Mouse (Mus musculus) heart, embryonic 13.5 days (tissue): ENCODE data around the gene Tmem74b. TPM values are rescaled to one million over a fixed set of nuclear protein-coding genes. Genes with fewer than 3 reads are reported as not detected.

Experiments used
- ATAC-seq: fragments of 200-750 bp; cut with Nextera tagmentation; 2 replicates; pipeline ENCODE4 v1.8.0; 2017; ENCODE audit warnings: moderate TSS enrichment; ENCODE audit not compliant: insufficient number of reproducible peaks, low FRiP score, low TSS enrichment; ENCODE audit errors: extremely low read depth
- H3K27ac ChIP-seq: fragments of 300-500 bp; sonication (generic); replicated peaks from 2 replicates; pipeline ENCODE4 v1.5.1; 2015; ENCODE audit warnings: moderate library complexity, mild to moderate bottlenecking, inconsistent platforms
- H3K27me3 ChIP-seq: fragments of 300-500 bp; sonication (generic); replicated peaks from 2 replicates; pipeline ENCODE4 v1.6.1; 2015; ENCODE audit warnings: mild to moderate bottlenecking, inconsistent platforms
- H3K36me3 ChIP-seq: fragments of 300-500 bp; sonication (generic); 2 replicates; pipeline ENCODE4 v1.6.1; 2015; ENCODE audit warnings: mild to moderate bottlenecking, inconsistent platforms
- H3K4me1 ChIP-seq: fragments of 300-500 bp; sonication (generic); 2 replicates; pipeline ENCODE4 v1.6.1; 2015; ENCODE audit warnings: inconsistent platforms
- H3K4me2 ChIP-seq: fragments of 300-500 bp; sonication (generic); 2 replicates; pipeline ENCODE4 v1.6.1; 2015; ENCODE audit warnings: inconsistent platforms, mild to moderate bottlenecking, moderate library complexity
- H3K4me3 ChIP-seq: fragments of 300-500 bp; sonication (generic); 2 replicates; pipeline ENCODE4 v1.5.1; 2015; ENCODE audit warnings: moderate library complexity, mild to moderate bottlenecking, inconsistent platforms
- H3K9ac ChIP-seq: fragments of 300-500 bp; sonication (generic); 2 replicates; pipeline ENCODE4 v1.6.1; 2015; ENCODE audit warnings: inconsistent platforms, mild to moderate bottlenecking, moderate library complexity
- H3K9me3 ChIP-seq: fragments of 300-500 bp; sonication (generic); 2 replicates; pipeline ENCODE4 v1.6.1; 2016; ENCODE audit warnings: inconsistent platforms
- WGBS: fragments of 180-500 bp; shearing (Covaris S2); methylation state at CpG from one replicate; pipeline ENCODE4 v1.1.7; 2015; ENCODE audit warnings: mixed read lengths; 5-methylcytosine and 5-hydroxymethylcytosine counted together
- polyA plus RNA-seq: library from polyadenylated mRNA; unstranded; fragments of >200 nt; fragmentation: Nextera tagmentation; extraction: Ambion mirVana; gene quantifications from 2 replicates; pipeline ENCODE4 v1.2.1, GENCODE M21; 2015

Tmem74b gene
- polyA plus RNA-seq, 1 experiment from 2014 or later, result 1.8 TPM

- Histone ChIP-seq H3K4me3 (no peak overlapping the region), H3K9ac (no peak overlapping the region), H3K4me1 (peaks cover 21% of the 10 kb centered on the region), H3K4me2 (no peak overlapping the region), H3K9me3 (no peaks in the 10 kb centered on the region), H3K27me3 (peaks cover 17% of the 10 kb centered on the region), H3K27ac (no peak overlapping the region), H3K36me3 (0 out of 2 replicates have a peak, but pooled peaks cover 2% of the 10 kb centered on the region)
- ATAC-seq, result no peak
- WGBS, result 45% methylated on average over 6 of the region's 6 CpGs
These were observed 41.3 kb downstream of the Tmem74b start for GRCm38 (mm10) chr2:151742850-151743679.

- no peak within 1 kb of the TSS for H3K4me2 ChIP-seq
- no peak within 1 kb of the TSS for H3K9ac ChIP-seq
- H3K36me3 ChIP-seq, result no peaks in the 10 kb centered on the region
- no peak within 1 kb of the TSS for H3K27ac ChIP-seq
- no peak within 1 kb of the TSS for H3K4me3 ChIP-seq
- no peaks in the 10 kb centered on the region for H3K9me3 ChIP-seq
- H3K4me1 ChIP-seq, result peaks cover 21% of the 10 kb centered on the region
- ATAC-seq, result no peak
- H3K27me3 ChIP-seq, result peaks cover 18% of the 10 kb centered on the region
These were observed 42.0 kb downstream of the Tmem74b start, which contains the start of gene Psmf1 for GRCm38 (mm10) chr2:151743845-151744244. TSS of gene Psmf1 (minus strand) at chr2:151744186.

GRCm38 (mm10) chr2:151747847-151748705, 46.3 kb downstream of the Tmem74b start:
- WGBS, result 33% methylated on average over 19 of the region's 19 CpGs
- Histone ChIP-seq H3K9ac (no peak overlapping the region), H3K27ac (no peak overlapping the region), H3K4me2 (no peak overlapping the region), H3K4me1 (no peaks in the 10 kb centered on the region), H3K36me3 (no peaks in the 10 kb centered on the region), H3K4me3 (no peak overlapping the region), H3K9me3 (no peaks in the 10 kb centered on the region), H3K27me3 (peaks cover 24% of the 10 kb centered on the region)
- no peak for ATAC-seq

- peaks cover 19% of the 10 kb centered on the region for H3K27me3 ChIP-seq
- H3K4me3 ChIP-seq, result no peak overlapping the region
- H3K9me3 ChIP-seq, result no peaks in the 10 kb centered on the region
- no peak overlapping the region for H3K27ac ChIP-seq
- WGBS, result 54% methylated on average over 5 of the region's 5 CpGs
- ATAC-seq, result no peak
- H3K4me1 ChIP-seq, result no peaks in the 10 kb centered on the region
- no peaks in the 10 kb centered on the region for H3K36me3 ChIP-seq
- H3K9ac ChIP-seq, result no peak overlapping the region
- H3K4me2 ChIP-seq, result no peak overlapping the region
These were observed 49.5 kb downstream of the Tmem74b start for GRCm38 (mm10) chr2:151751330-151751729.

- Histone ChIP-seq H3K27ac (no peak overlapping the region), H3K27me3 (peaks cover 3% of the 10 kb centered on the region; the same call in 1 of the 2 replicates), H3K4me3 (no peak overlapping the region), H3K9me3 (no peaks in the 10 kb centered on the region), H3K4me2 (no peak overlapping the region), H3K36me3 (no peaks in the 10 kb centered on the region), H3K9ac (no peak overlapping the region), H3K4me1 (no peaks in the 10 kb centered on the region)
- WGBS, result 54% methylated on average over 9 of the region's 9 CpGs
- no peak for ATAC-seq
These were observed 54.7 kb downstream of the Tmem74b start for GRCm38 (mm10) chr2:151756277-151757061.

- Histone ChIP-seq H3K9ac (no peak overlapping the region), H3K4me1 (no peaks in the 10 kb centered on the region), H3K27ac (no peak overlapping the region), H3K9me3 (no peaks in the 10 kb centered on the region), H3K36me3 (no peaks in the 10 kb centered on the region), H3K4me2 (no peak overlapping the region), H3K4me3 (no peak overlapping the region), H3K27me3 (0 out of 2 replicates have a peak, but pooled peaks cover 3% of the 10 kb centered on the region)
- no peak for ATAC-seq
- whole genome bisulfite sequencing, result 77% methylated on average over 5 of the region's 5 CpGs
These were observed 55.6 kb downstream of the Tmem74b start for GRCm38 (mm10) chr2:151757451-151757850.

- Histone ChIP-seq H3K9ac (no peak overlapping the region), H3K4me1 (no peaks in the 10 kb centered on the region), H3K4me2 (no peak overlapping the region), H3K9me3 (no peaks in the 10 kb centered on the region), H3K27me3 (no peaks in the 10 kb centered on the region), H3K36me3 (no peaks in the 10 kb centered on the region), H3K4me3 (no peak overlapping the region), H3K27ac (no peak overlapping the region)
- 27% methylated on average over 1 of the region's 1 CpGs for WGBS
- no peak for ATAC-seq
These were observed 57.1 kb downstream of the Tmem74b start for GRCm38 (mm10) chr2:151758806-151759353.

Other genes with a start within 250 kb of the Tmem74b start
- gene 4921509C19Rik, start 225.9 kb upstream of the Tmem74b start, polyA plus RNA-seq, result not detected in 2 replicates
- gene Nsfl1c, start 207.8 kb upstream of the Tmem74b start, polyA plus RNA-seq, result 149 and 171 TPM in 2 replicates
- gene Fkbp1a, start 159.5 kb upstream of the Tmem74b start, polyA plus RNA-seq, result 657 and 732 TPM in 2 replicates
- 1.6 and 2.0 TPM in 2 replicates for gene Sdcbp2, start 129.4 kb upstream of the Tmem74b start, polyA plus RNA-seq
- gene Snph, start 69.4 kb upstream of the Tmem74b start, polyA plus RNA-seq, result 0.31 and 0.37 TPM in 2 replicates
- gene Rad21l, start 33.5 kb upstream of the Tmem74b start, polyA plus RNA-seq, result not detected in 2 replicates
- 27.9 and 28.0 TPM in 2 replicates for gene Psmf1, start 42.2 kb downstream of the Tmem74b start, polyA plus RNA-seq
- gene Rspo4, start 140.9 kb downstream of the Tmem74b start, polyA plus RNA-seq, result not detected in 2 replicates
- 0.05 and 0.28 TPM in 2 replicates for gene Angpt4, start 209.2 kb downstream of the Tmem74b start, polyA plus RNA-seq